Mouse (Mus musculus): ENCODE results near the gene Adam6a. TPM values are rescaled to one million over a fixed set of nuclear protein-coding genes. Genes with fewer than 3 reads are reported as not detected.
"Not testable (repeated sequence)": the region's sequence is repeated elsewhere in the genome, so short reads cannot be mapped to it uniquely, and the experiment has no call there.

The Adam6a gene
- total RNA-seq (2021), result not detected

- intact Hi-C loops (cut with DNase I), result not testable (repeated sequence)
Observed at GRCm38 (mm10) chr12:113543608-113544007, at the start of gene Adam6a. TSS of gene Adam6a (plus strand) at chr12:113543908.

GRCm38 (mm10) chr12:113525901-113526300 lies 17.8 kb upstream of the Adam6a start:
- DNase-seq, result no peak
- intact Hi-C loops (cut with DNase I), result no loop called here

More at GRCm38 (mm10) chr12:113543608-113544007, at the start of gene Adam6a:
- not testable (repeated sequence) for DNase-seq

- intact Hi-C loops (cut with DNase I), result loop anchor here (5.0 to 10.0 kb wide), 2 partner anchors 93 to 356 kb away; partner anchors contain the start of gene Adam6b
- DNase-seq, result no peak
Observed at GRCm38 (mm10) chr12:113578241-113578640, 34.5 kb downstream of the Adam6a start.

- intact Hi-C loops (cut with DNase I), result no loop called here
Observed at GRCm38 (mm10) chr12:113588001-113588400, 44.3 kb downstream of the Adam6a start.

More at GRCm38 (mm10) chr12:113588001-113588400, 44.3 kb downstream of the Adam6a start:
- DNase-seq, result no peak

Other genes with a start within 250 kb of the Adam6a start
- gene Adam6b, start 54.4 kb upstream of the Adam6a start, total RNA-seq (2021), result not detected